Mouse (Mus musculus): Measurements from ENCODE around the gene Tomm5. TPM values are rescaled to one million over a fixed set of nuclear protein-coding genes. Genes with fewer than 3 reads are reported as not detected.
A peak's percentile ranks its signal among the peaks of the same experiment; 100 is the strongest.

Gene Tomm5
- total RNA-seq, 2 experiments from 2014 or later, result 70.2 to 99.3 TPM

- Histone ChIP-seq H3K27ac (peak overlapping the region; percentile 63), H3K4me3 (no peak overlapping the region)
- DNase-seq, result peak; percentile 72
- intact Hi-C loops (cut with DNase I), result no loop called here
- TF ChIP-seq CTCF (IDR thresholded peaks at IDR 0.05), result no peak
Measured at GRCm38 (mm10) chr4:45055451-45055850, 52.5 kb downstream of the Tomm5 start.

Other genes starting within 250 kb of the Tomm5 start
- gene Grhpr, start 126.7 kb downstream of the Tomm5 start, total RNA-seq (2021), result 10 to 100 TPM; 23.9 to 24.7 TPM
- gene Zbtb5, start 95.7 kb downstream of the Tomm5 start, total RNA-seq (2021), result 1 to 10 TPM; 2.3 to 3.0 TPM
- 1 to 10 TPM; 3.8 to 4.0 TPM for gene Polr1e, start 89.5 kb downstream of the Tomm5 start, total RNA-seq (2021)
- 1 to 10 TPM; 2.2 to 2.3 TPM for gene Fbxo10, start 23.5 kb downstream of the Tomm5 start, total RNA-seq (2021)
- gene Frmpd1, start 76.8 kb upstream of the Tomm5 start, total RNA-seq (2021), result under 1 TPM; 0.06 to 0.38 TPM
- 1 to 10 TPM; 4.1 to 6.1 TPM for gene Trmt10b, start 189.0 kb upstream of the Tomm5 start, total RNA-seq (2021)
- gene Dcaf10, start 234.0 kb upstream of the Tomm5 start, total RNA-seq (2021), result 10 to 100 TPM in 1 of 2 experiments, 1 to 10 TPM in 1; 7.5 to 10.9 TPM
- 10 to 100 TPM; 11.2 to 16.3 TPM for gene Exosc3, start 234.6 kb upstream of the Tomm5 start, total RNA-seq (2021)